Comparison of ENCODE assay signal across 8 mouse cellular contexts in genomic region chr12:82616813-82617681, GRCm38 (mm10). TPM values are rescaled to one million over a fixed set of nuclear protein-coding genes. Genes with fewer than 3 reads are reported as not detected.
A peak's percentile ranks its signal among the peaks of the same experiment; 100 is the strongest.
DNase-seq lines count a peak whose midpoint lies in the region; ATAC-seq lines count a peak whose summit lies in the region.

No protein-coding gene starts in this region.

- H3K27ac ChIP-seq in forebrain, embryonic 12.5 days = no peak overlapping the region
- H3K27ac ChIP-seq in liver, embryonic 13.5 days = no peak overlapping the region
- no peak overlapping the region for H3K27ac ChIP-seq in neural tube, embryonic 13.5 days (replicated peaks)

- H3K27me3 ChIP-seq in forebrain, embryonic 12.5 days = peaks cover 52% of the 10 kb centered on the region
- H3K27me3 ChIP-seq in liver, embryonic 13.5 days = peaks cover 58% of the 10 kb centered on the region
- peaks cover 60% of the 10 kb centered on the region for H3K27me3 ChIP-seq in neural tube, embryonic 13.5 days

- H3K9me3 ChIP-seq in forebrain, embryonic 12.5 days = no peaks in the 10 kb centered on the region
- no peaks in the 10 kb centered on the region for H3K9me3 ChIP-seq in liver, embryonic 13.5 days (replicated peaks)
- no peaks in the 10 kb centered on the region for H3K9me3 ChIP-seq in neural tube, embryonic 13.5 days

- under 1% methylated on average over 83 of the region's 86 CpGs for WGBS in forebrain, embryonic 12.5 days
- WGBS in liver, embryonic 13.5 days (ENCODE audit: insufficient replicate concordance) = 2% methylated on average over 81 of the region's 86 CpGs
- WGBS in neural tube, embryonic 13.5 days = 1% methylated on average over 82 of the region's 86 CpGs

- peaks cover 13% of the 10 kb centered on the region for H3K4me1 ChIP-seq in forebrain, embryonic 12.5 days
- H3K4me1 ChIP-seq in liver, embryonic 13.5 days (replicated peaks) = peaks cover 6% of the 10 kb centered on the region
- peaks cover 15% of the 10 kb centered on the region for H3K4me1 ChIP-seq in neural tube, embryonic 13.5 days (replicated peaks)

- peak overlapping the region; percentile 96 for H3K4me2 ChIP-seq in forebrain, embryonic 12.5 days
- peak overlapping the region; percentile 66 for H3K4me2 ChIP-seq in liver, embryonic 13.5 days
- H3K4me2 ChIP-seq in neural tube, embryonic 13.5 days = peak overlapping the region; percentile 96

- peak overlapping the region; percentile 62 for H3K9ac ChIP-seq in forebrain, embryonic 12.5 days
- no peak overlapping the region for H3K9ac ChIP-seq in liver, embryonic 13.5 days
- H3K9ac ChIP-seq in neural tube, embryonic 13.5 days = peak overlapping the region; percentile 74

- no peaks in the 10 kb centered on the region for H3K36me3 ChIP-seq in forebrain, embryonic 12.5 days (replicated peaks)
- no peaks in the 10 kb centered on the region for H3K36me3 ChIP-seq in liver, embryonic 13.5 days
- no peaks in the 10 kb centered on the region for H3K36me3 ChIP-seq in neural tube, embryonic 13.5 days

- intact Hi-C loops in heart, postnatal 14 days (cut with DNase I) = loop anchor here (10.0 kb wide), 2 partner anchors 328 to 398 kb away; no protein-coding TSS in a partner anchor

- H3K4me3 ChIP-seq in forebrain, embryonic 12.5 days (replicated peaks) = peak overlapping the region; percentile 65
- H3K4me3 ChIP-seq in liver, embryonic 13.5 days (replicated peaks) = peak overlapping the region; percentile 51
- peak overlapping the region; percentile 61 for H3K4me3 ChIP-seq in neural tube, embryonic 13.5 days

- ATAC-seq in forebrain, embryonic 12.5 days (ENCODE audit: low FRiP score) = peak; percentile 72
- ATAC-seq in liver, embryonic 13.5 days (ENCODE audit: low read depth) = no peak
- peak; percentile 89 for ATAC-seq in neural tube, embryonic 13.5 days (ENCODE audit: low read depth)
- ATAC-seq in megakaryocyte, adult 5-6 weeks (ENCODE audit: poor library complexity, severe bottlenecking) = no peak

- DNase-seq in ovary, postnatal 10 days (ENCODE audit: low spot score) = peak; percentile 17
- DNase-seq in ovary, adult 18-20 months (ENCODE audit: low spot score) = no peak
- peak; percentile 70 to 71 for DNase-seq in heart, postnatal 14 days
- peak; percentile 63 to 78 for DNase-seq in kidney, postnatal 4 days
- no peak for DNase-seq in liver, embryonic 13.5 days

RNA-seq across cellular contexts. Expression of gene Rgs6, which starts 29.0 kb away (rescaled TPM):
- polyA plus RNA-seq in forebrain, embryonic 12.5 days (2016; fragmentation: Nextera tagmentation; extraction: Ambion mirVana) = 1.6 and 1.8 TPM in 2 replicates
- total RNA-seq in heart, postnatal 14 days (2021) = 10 to 100 TPM; 13.7 to 15.8 TPM
- polyA plus RNA-seq in liver, embryonic 13.5 days (2015; fragmentation: Nextera tagmentation; extraction: Ambion mirVana) = 0.23 and 0.36 TPM in 2 replicates
- polyA plus RNA-seq in neural tube, embryonic 13.5 days (2015; fragmentation: Nextera tagmentation; extraction: Ambion mirVana) = 3.1 and 3.6 TPM in 2 replicates
- not detected in 2 replicates for total RNA-seq in megakaryocyte, adult 5-6 weeks (2015)
- total RNA-seq in megakaryocyte, adult 5-6 weeks (2017) = not detected in 2 replicates

Comparison
In these comparisons a context has a peak if more than half of its experiments do, and no peak if none do; other contexts are left out.
1. DNase-seq: peak in ovary, postnatal 10 days (single experiment), heart, postnatal 14 days (2 of 2) and kidney, postnatal 4 days (2 of 2); none in ovary, adult 18-20 months (single experiment) and liver, embryonic 13.5 days (single experiment).
2. ATAC-seq: peak in forebrain, embryonic 12.5 days (single experiment) and neural tube, embryonic 13.5 days (single experiment); none in liver, embryonic 13.5 days (single experiment) and megakaryocyte, adult 5-6 weeks (single experiment).
3. Peak in every context shown above with its lines, with median percentiles within 50 percentile points of each other: H3K4me2 ChIP-seq and H3K4me3 ChIP-seq.